Mouse (Mus musculus) brain, embryonic 14.5 days (tissue): ENCODE data around the gene Mettl3.

ENCODE experiments used
- CTCF ChIP-seq: fragments of 200-500 bp; IDR thresholded peaks from 2 replicates; pipeline ENCODE4 v1.5.1; 2012; ENCODE audit warnings: inconsistent platforms, mild to moderate bottlenecking, moderate library complexity, borderline replicate concordance; ENCODE audit not compliant: insufficient read depth, insufficient read length; ENCODE audit errors: extremely low read depth
- POLR2A ChIP-seq: fragments of 200-500 bp; IDR thresholded peaks from 2 replicates; pipeline ENCODE4 v1.6.1; 2012; ENCODE audit warnings: mild to moderate bottlenecking, inconsistent platforms, borderline replicate concordance; ENCODE audit not compliant: poor library complexity, insufficient read depth, insufficient read length, severe bottlenecking; ENCODE audit errors: extremely low read depth

DNA sequence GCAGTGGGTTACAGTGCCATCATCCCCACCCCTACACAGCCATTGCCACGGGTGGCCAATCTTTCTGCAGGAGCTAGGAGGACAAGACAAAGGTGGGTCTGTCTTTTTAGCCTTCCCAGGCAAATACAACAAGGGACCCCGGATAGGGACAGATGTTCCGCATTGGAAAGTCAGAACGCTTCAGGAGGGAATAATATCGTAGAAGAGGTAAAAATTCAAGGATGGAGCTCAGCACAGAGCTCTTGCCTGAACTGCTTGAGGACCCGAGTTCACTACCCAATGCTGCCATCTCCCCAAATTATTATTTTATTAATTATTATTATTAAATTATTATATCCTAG is 34.6 kb upstream of the Mettl3 start:
- TF ChIP-seq CTCF (no peak), POLR2A (no peak)
